Mouse (Mus musculus) cerebellum, postnatal 25 days (tissue): ENCODE measurements around the gene Gprc5c.

Source experiments
- DNase-seq, 2 experiments: peaks; one replicate each; pipeline ENCODE4 v3.0.0; 2021; ENCODE audit warnings: mixed read lengths in 2 of 2

Gprc5c gene

DNA sequence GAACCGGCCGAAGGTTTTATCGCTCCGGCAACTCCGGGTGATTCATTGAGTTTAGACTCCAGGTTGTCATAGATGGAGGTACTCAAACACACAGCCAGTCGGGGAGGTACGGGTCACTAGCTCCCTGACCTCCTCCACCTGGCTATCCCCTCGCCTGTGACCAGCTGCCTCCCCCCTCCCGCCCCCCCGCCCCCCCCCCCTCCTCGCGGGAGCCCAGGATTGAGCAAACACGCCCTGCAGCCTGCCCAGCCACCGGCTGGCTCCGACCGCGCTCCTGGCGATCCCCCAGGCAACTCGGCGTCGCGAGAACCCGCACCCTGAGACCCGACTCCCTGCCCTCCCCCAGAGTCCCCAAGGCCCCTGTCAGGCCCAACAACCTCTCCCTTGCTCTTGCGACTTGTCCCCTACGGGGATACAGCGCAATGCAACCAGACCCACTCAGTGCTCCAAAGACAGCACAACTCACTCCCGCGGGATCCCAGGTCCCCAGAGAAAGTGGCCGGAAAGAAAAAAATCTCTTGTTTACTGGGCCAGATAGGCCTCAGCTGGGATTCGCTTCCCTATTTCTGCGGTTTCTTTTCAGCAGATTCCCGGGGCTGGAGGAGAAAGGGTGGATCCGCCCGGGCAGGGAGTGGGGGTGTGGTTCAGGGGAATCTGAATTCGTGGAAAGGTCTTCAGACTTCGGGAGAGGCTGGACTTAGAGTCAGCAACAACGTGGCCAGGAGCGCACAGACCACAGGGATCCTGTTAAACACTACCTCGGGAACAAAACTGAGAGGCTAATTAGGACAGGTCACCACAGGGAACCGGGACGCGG is at the start of gene Gprc5c:
Gene Gprc5c (plus strand): TSS at position 701 of the 817 bp plus-strand sequence.
- DNase-seq = peak in 1 of 2 experiments; percentile 83

DNA sequence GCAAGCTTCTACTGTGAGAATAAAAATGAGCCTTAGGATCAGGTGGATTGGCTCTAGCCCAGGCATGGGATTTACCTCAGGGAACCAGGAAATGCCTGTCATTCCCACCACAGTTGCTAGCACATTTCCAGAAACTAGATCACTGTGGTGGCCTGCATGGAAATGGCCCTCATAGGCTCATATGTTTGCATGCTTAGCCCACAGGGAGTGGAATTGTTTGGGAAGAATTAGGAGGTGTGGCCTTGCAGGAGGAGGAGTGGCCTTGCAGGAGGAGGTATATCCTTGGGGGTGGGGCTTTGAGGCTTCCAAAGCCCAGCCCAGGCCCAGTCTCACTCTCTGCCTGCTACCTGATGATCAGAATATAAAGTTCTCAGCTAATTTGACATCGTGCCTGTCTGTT is 49.0 kb upstream of the Gprc5c start:
- no peak for DNase-seq

DNA sequence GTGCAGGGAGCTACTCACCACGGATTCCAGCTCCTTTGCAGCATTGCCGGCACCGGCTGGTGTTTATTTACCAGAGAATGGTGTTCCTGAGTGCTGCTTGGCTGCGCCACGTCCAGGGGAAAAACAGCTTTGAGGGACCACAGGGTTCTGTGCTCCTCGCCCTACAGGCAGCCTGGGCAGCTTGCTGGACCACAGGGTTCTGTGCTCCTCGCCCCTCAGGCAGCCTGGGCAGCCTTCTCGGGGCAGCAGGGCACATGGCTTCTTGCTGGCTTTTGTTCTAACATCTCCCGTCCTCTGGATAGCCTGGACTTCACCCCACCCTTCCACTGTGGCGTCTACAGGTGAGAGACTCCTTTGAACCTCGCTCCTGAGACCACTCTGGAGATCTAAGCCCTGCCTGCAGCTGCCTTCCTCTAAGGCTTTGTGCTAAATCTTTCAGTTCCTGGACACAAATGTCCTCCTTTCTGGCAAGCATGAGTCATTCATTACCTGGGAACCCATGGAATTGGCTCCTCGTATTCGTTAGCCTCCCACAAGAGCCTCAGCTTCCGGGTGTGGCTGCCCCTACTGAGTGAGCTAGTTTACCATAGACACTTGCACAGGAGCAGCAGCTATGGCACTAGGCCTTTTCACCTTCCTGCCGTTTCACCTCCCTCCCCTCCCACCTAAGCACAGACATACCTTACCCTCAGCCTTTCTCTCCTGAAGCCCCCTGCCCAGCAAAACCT is 48.2 kb upstream of the Gprc5c start:
- DNase-seq = peak; percentile 43 to 44

DNA sequence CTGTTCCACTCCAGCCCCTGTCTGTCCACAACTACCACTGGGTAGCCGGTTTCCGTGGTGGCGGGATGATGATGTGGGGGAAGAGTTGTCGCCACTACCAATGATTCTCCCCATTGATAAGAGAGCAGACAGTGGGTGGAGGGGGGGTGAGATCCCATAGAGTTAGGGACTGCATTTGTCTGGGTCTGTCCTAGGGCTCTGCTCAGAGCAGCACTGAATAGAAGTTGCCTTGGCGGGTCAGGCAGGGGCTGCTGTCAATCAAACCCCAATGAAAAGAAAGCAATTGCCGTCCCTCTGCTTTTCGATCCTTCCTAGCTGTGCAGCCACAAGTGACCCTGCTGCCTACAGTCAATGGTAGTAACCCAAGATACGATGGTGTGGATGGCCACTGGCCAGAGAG is 47.0 kb upstream of the Gprc5c start:
- peak in 1 of 2 experiments; percentile 28 for DNase-seq

DNA sequence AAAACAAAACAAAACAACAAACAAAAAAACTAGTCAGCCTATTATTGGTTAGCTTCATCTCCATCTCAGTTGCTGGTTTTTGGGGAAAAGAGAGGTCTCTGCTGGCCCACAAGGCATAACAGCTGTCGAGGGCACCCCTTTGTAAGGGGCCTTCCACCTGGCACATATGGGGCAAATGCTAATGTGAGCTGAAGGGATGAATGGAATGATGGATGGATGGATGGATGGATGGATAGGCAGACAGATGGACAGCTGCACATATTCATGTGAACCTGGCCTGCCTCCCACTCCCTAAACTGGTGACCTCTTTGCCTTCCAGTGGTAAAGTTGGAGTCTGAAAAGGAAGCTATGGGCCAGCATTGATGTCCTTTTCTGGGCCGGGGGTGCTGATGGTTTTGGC is 43.9 kb upstream of the Gprc5c start:
- no peak for DNase-seq

DNA sequence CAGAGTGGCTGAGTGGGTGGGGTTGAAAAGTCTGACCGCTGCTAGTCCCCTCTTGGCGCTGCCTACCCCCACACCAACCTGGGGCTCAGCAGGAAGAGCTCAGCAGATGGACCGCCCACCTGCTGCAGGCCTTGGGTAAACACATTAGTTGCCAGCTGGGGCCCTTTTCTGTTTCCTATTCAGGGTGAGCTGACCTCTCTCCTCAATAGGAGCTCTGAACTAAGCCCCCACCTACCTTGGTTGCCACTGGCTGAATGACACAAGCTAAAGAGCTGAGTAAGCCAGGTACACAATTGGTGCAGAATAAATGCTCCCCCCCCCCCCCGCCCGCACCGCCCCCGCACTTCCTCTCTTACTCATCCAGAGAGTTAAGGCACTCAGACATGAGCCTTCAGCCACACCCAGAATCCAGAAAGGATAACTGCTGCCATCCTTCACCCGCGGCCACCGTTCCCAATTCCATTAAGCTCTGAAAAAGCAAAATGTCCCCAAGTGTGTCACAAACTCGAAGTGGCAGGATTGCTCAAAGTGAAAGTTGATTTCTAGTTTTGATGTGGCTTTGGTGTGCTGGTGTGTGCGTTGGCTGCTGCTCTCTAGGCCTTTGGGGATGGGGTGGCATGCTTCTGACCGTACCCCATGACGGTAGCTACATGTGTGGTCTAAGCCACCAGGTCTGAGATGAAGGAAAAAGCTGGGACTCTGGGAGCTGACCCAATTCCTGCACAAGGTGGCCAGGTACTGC is 43.1 kb upstream of the Gprc5c start:
- DNase-seq = peak; percentile 64 to 71

DNA sequence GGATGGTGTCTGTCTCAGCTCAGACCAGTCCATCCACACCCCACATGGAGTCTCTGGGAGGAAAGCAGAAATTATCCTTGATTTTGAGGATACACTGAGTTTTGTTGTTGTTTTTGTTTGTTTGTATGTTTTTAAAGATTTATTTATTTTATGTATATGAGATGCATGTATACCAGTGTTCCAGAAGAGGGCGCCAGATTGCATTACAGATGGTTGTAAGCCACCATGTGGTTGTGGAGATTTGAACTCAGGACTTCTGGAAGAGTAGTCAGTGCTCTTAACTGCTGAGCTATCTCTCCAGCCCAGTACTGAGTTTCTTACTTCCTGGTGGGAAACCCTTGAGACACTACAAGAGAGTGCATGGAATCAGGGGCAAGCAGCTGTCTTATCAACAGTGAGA is 41.6 kb upstream of the Gprc5c start:
- DNase-seq = no peak

DNA sequence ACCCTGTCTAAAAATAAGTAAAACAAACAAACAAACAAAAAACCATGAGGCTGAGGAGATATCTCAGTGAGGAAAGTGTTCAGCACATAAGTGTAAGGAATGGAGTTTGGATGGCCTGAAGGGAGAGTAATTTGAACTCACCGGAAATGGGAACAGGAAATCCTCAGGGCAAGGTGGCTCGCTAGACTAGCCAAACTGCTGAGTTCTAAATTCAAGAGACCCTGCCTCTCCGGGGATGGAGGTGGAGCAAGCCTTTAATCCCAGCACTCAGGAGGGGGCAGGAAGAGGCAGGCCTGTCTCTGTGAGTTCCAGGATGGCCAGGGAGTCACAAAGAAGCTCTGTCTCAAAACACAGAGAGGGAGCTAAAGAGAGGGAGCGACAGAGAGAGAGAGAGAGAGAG is 40.6 kb upstream of the Gprc5c start:
- no peak for DNase-seq

DNA sequence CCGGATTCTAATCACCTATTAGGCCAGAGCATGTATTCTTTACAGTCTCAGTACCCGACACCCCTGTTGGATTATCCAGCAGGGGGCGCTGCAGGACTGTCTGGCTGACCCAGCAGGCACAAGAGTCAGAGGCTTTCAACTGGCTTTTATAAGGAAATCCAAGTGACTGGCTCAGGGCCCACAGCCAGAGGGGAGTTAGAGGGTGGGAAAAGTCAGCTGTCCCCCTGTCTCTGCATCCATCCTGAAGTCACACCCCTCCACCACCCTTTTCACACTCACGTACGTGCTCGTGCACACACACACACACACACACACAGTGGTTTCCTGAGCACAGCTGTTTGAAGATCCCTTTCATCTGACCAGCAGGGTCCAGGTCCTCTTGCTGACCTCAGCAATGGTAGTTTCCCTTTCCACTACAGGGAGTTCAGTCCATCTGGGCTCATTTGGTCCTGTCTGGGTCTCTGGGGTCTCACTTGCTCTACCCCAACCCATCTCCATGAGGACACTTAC is 38.2 kb upstream of the Gprc5c start:
- DNase-seq = peak; percentile 97 to 99

DNA sequence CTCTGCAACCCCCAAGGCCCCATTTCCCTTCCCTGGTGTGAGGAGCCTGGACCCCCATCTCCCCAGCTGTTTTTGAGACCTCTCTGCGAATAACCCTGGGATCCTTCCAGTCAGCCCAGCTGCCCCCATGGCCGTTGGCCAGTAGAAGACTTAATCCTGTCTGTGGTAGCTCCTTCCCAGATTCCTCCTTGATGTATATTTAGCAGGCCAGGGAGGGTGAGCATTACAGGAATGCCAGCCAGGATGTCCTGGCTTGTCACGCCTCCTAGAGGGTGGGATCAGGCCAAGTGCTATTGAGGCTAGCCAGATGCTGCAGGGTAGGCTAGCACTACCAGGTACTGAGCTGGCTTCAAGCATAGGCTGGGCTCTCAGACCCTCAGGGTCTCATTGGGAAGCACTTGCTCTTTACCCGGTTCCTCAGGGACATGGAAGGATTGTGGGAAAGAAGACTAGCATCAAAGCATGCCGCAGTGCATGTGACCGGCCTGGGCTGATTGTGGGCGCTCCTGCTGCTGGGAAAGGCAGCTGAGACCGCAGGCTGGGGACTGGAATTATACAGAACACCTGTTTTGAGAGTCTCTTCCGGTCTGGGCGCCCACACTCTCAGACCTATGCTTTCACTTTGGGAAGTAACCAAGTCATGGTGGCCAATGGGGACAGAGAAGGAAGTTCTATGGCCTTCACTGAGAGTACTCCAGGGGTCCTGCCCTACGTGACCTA is 35.9 kb upstream of the Gprc5c start:
- DNase-seq = peak in 1 of 2 experiments; percentile 26

DNA sequence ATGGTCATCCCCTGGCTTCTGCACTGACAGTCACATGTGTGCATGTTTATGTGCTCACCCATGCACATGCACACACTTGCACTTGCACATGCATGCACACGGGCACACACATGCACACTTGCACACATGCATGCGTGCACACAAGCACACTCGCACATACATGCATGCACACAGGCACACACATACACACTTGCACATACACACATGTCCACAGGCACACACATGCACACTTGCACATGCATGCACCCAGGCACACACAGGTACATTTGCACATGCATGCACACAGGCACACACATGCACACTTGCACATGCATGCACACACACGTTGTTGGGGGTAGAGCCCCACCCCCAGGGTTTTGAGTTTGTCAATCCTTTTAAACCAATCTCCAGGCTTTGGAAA is 34.0 kb upstream of the Gprc5c start:
- DNase-seq = no peak

DNA sequence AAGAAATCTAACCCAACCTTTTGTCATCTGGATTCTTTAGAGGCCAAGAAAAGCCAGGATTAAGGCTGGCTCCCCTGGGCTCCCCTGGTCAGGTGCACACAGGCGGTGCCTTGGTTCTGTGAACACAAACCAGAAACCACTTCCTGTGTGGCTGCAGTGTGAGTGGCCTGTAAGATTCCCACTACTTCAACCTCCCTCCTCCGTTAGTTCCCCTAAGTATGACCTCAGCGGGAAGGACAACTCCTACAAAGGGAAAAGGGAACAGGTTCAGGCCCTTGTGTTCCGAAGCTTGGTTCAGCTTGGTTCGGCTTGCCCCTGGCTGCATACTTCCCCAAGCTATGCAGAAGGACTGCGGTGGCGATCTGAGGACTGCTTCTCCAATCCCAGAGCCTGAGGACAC is 32.8 kb upstream of the Gprc5c start:
- no peak for DNase-seq

DNA sequence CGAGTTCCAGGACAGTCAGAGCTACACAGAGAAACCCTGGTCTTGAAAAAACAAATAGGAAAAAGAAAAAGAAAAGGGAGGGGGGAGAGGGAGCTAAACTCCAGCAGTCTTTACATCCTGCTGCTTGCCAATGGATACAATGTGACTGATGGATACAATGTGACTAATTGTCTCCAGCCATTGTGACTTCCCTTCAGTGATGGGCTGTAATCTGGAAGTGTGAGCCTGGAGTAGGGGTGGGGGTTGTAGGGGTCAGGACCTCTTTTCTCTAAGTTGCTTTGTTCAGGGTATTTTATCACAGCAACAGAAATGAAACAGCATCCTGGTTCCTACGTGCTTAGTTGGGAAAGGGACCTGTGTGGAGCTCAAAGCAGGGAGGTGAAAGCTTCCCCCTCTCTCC is 31.8 kb upstream of the Gprc5c start:
- DNase-seq = no peak

DNA sequence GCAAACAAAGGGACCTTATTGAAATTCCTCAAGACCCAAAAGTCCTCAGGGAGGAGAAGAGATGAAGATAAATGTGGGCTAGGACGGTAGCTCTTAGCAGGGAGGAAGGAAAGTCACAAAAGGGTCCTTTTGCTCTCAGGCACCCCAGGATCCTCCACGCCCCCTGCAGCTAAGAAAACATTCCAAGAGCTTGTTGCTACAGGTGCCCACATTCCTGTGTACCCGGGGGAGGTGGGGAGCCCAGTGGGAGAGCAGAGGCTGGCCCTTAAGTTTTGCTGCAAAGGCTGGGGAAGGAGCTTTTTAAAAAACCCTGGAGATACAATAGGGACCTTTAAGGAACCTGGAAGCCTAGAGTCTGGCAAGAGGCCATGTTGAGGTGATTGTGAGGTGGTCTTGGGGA is 30.5 kb upstream of the Gprc5c start:
- DNase-seq = no peak

DNA sequence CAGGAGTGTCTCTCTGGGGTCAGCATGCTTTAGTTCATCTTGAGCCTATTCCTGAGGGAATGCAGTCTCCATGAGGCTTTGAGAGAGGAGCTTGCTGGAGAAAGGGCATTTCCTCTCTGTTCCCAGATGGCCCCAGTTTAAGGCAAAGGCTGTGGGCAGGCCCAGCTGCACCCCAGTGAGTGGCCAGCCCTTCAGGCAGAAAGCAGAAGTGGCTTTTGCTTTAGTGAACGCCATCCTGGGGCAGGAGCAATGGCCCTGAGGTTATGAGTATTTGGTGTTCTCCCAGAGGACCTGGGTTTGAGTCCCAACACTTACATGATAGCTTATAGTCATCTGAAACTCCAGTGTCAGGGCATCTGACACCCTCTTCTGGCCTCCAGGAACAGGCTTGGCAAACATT is 29.6 kb upstream of the Gprc5c start:
- DNase-seq = no peak

DNA sequence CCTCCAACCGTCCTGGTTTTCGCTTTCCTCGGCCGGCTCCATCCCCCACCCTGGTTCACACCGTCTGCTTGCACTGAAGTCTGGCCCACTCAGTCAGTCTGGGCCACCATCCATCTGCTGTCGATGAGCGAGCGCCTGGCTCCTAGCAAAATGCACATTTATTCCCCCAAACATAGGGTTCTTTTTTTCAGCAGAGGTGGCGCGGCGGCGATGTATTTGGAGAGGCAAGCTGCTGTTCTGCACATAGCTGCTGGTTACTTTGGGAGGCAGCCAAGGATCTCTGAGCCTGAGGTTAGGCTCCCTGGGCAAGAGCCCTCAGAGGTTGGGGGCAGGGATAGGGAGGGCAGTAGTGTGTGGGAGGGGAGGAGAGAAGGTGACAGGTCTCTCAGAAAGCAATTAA is 28.2 kb upstream of the Gprc5c start:
- peak; percentile 84 to 87 for DNase-seq

DNA sequence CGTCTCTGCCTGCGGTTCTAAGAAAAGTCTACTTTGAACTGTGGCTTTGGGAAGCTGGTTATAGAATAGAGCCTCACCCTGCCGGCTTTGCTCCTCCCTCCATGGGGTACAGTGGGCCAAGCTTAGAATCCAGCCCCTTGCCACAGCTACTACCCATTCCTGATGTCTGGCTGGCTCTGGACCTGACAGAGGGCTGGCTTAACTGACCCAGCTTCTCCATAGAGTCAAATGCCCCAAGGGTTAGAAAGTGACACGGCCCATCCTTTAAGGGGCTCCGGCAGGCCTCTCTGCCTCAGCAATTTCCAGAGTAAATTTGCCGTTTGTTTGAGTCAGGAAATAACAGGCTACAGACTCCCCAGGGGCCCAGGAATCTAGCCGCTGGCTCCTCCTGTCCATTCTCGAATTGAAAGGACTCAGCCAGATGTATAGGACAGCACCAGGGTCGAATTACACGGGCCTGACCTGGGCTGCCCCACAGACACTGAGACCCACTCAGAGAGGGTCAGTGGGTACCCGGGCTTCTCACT is 27.7 kb upstream of the Gprc5c start:
- no peak for DNase-seq

DNA sequence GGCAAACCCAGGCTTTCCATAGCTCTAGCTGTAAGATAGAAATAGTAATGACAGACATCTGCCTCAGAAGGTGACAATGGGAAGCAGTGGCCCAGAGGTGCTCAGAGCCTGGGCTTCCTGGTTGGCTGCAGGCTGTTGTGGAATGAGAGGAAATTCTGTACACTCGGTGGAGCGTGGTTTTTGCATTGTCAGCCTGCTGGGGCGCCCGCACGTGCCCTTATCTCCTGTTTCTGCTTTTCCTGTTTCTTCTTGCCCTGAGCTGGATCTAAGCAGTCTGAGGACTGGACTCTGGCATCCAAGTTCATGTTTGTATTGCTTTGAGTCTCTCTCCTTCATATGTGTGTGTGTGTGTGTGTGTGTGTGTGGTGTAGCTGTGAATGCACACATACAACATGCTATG is 24.3 kb upstream of the Gprc5c start:
- no peak for DNase-seq

DNA sequence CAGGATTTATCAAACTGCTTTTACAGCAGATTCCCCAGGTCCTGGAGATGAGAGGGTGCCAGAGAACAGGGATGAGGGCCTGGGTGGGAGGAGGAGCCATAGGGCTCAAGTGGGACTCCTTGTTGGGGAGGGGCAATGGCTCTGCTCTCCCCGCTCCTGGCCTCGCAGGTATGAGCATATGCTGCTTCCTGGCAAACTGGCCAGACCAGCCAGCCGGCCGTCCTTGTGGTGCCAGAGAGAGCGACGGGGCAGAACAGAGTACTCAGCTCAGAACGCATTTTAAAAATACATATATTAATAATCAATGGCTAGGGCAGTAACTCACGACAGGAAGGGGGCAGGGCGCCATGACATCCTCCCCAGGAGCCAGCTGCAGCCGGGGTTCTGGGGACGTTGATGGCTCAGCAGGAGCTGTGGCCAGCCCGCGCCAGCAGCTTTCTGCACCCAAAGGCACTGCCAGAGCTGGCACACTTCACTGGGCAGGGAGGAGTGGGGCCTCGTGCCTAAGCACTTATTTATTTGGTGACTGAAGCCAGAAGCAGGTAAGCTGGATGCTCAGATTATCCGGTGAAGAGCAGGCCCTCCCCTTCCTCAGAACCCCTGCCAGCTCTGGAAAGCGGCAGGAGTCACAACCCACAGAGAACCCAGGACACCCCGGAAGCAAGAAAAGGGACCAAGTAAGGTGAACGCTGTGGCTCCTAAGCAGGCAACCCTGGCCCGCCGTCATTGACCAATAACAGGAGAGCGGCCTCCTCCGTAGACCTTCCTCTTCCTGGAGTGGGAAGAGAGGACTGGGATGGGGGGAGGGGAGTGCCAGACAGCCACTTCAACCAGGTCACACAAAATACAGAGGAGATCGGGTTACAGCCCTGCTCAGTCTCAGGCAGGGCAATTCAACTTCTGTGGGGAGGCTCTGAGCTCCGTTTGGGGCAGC is 21.2 kb upstream of the Gprc5c start:
- peak; percentile 92 to 94 for DNase-seq

DNA sequence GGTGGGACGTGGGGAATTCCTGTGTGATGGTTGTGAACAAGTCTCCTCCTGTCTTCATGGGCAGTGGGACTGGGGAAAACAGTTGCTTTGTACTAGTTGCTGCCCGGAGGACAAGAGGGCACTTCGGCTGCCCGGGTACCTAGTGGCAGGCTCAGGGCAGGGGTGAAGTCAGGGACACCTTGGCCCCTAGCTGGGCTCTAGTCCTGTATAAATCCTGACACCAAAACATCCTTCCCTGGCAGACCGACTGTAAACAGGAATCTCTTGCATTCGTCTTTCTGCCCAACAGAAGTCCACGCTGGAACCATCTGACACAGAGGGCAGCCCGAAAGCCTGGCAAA is 20.5 kb upstream of the Gprc5c start:
- no peak for DNase-seq

DNA sequence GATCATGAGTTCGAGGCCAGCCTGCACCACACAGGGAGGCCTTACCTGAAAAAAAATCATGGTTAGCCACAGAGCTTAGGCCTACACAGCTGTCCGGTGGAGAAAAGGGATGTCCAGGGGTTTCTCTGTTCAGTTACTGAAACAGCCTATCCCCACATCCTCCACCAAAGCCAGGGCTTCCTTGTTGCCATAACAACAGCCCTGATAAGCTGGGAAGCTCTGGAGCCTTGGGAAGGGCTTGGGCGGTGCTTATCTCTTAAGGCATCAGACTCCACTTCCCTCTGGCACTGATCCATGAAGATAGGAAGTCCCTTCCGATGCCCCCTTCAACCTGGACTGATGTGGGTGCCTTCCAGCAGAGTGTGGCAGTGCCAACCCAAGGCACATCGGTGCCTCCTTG is 17.8 kb upstream of the Gprc5c start:
- DNase-seq = no peak
